Mouse (Mus musculus) stomach, embryonic 15.5 days (tissue): ENCODE data around the gene 4933417A18Rik. TPM values are rescaled to one million over a fixed set of nuclear protein-coding genes. Genes with fewer than 3 reads are reported as not detected.
"Not testable (repeated sequence)": the region's sequence is repeated elsewhere in the genome, so short reads cannot be mapped to it uniquely, and the experiment has no call there.

Source experiments
- ATAC-seq: fragments of 200-750 bp; cut with Nextera tagmentation; 2 replicates; pipeline ENCODE4 v1.8.0; 2017; ENCODE audit warnings: low read depth, moderate number of reproducible peaks, moderate TSS enrichment; ENCODE audit not compliant: insufficient read depth, low FRiP score
- H3K27ac ChIP-seq: fragments of 300-500 bp; sonication (generic); 2 replicates; pipeline ENCODE4 v1.5.1; 2015; ENCODE audit warnings: mild to moderate bottlenecking, inconsistent platforms
- H3K27me3 ChIP-seq: fragments of 300-500 bp; sonication (generic); replicated peaks from 2 replicates; pipeline ENCODE4 v1.6.1; 2015; ENCODE audit warnings: inconsistent platforms
- H3K36me3 ChIP-seq: fragments of 300-500 bp; sonication (generic); 2 replicates; pipeline ENCODE4 v1.6.1; 2015; ENCODE audit warnings: inconsistent platforms
- H3K4me1 ChIP-seq: fragments of 300-500 bp; sonication (generic); 2 replicates; pipeline ENCODE4 v1.6.1; 2015; ENCODE audit warnings: inconsistent platforms
- H3K4me2 ChIP-seq: fragments of 300-500 bp; sonication (generic); 2 replicates; pipeline ENCODE4 v1.6.1; 2015; ENCODE audit warnings: mild to moderate bottlenecking, inconsistent platforms
- H3K4me3 ChIP-seq: fragments of 300-500 bp; sonication (generic); replicated peaks from 2 replicates; pipeline ENCODE4 v1.5.1; 2015; ENCODE audit warnings: inconsistent platforms
- H3K9ac ChIP-seq: fragments of 300-500 bp; sonication (generic); 2 replicates; pipeline ENCODE4 v1.6.1; 2015; ENCODE audit warnings: inconsistent platforms
- H3K9me3 ChIP-seq: fragments of 300-500 bp; sonication (generic); 2 replicates; pipeline ENCODE4 v1.6.1; 2016; ENCODE audit warnings: inconsistent platforms
- WGBS: fragments of 180-500 bp; shearing (Covaris S2); methylation state at CpG from one replicate; pipeline ENCODE4 v1.1.7; 2015; 5-methylcytosine and 5-hydroxymethylcytosine counted together
- polyA plus RNA-seq: library from polyadenylated mRNA; unstranded; fragments of >200 nt; fragmentation: Nextera tagmentation; extraction: Ambion mirVana; gene quantifications from 2 replicates; pipeline ENCODE4 v1.2.1, GENCODE M21; 2015

The 4933417A18Rik gene
- polyA plus RNA-seq, 1 experiment from 2014 or later = not detected

- Histone ChIP-seq H3K27me3 (no peaks in the 10 kb centered on the region), H3K9me3 (no peaks in the 10 kb centered on the region), H3K4me1 (no peaks in the 10 kb centered on the region), H3K36me3 (no peaks in the 10 kb centered on the region), H3K4me2 (no peak overlapping the region), H3K9ac (no peak overlapping the region), H3K27ac (no peak overlapping the region), H3K4me3 (no peak overlapping the region)
- WGBS = 61% methylated on average over 4 of the region's 4 CpGs
- no peak for ATAC-seq
Measured at GRCm38 (mm10) chr13:34956901-34957300, 32.7 kb downstream of the 4933417A18Rik start.

- H3K4me3 ChIP-seq, H3K4me2 ChIP-seq, H3K4me1 ChIP-seq, H3K9me3 ChIP-seq, H3K9ac ChIP-seq, H3K27me3 ChIP-seq, H3K36me3 ChIP-seq, H3K27ac ChIP-seq, ATAC-seq: not testable (repeated sequence)
- 92% methylated on average over 3 of the region's 3 CpGs for WGBS
Measured at GRCm38 (mm10) chr13:34958158-34958557, 33.9 kb downstream of the 4933417A18Rik start.

- 78% methylated on average over 4 of the region's 4 CpGs for WGBS
- no peak overlapping the region for H3K4me2 ChIP-seq
- no peaks in the 10 kb centered on the region for H3K36me3 ChIP-seq
- no peak overlapping the region for H3K9ac ChIP-seq
- no peaks in the 10 kb centered on the region for H3K9me3 ChIP-seq
- ATAC-seq = no peak
- H3K27ac ChIP-seq = no peak overlapping the region
- peaks cover 7% of the 10 kb centered on the region; the same call in 1 of the 2 replicates for H3K27me3 ChIP-seq
- peaks cover 9% of the 10 kb centered on the region; the same call in 1 of the 2 replicates for H3K4me1 ChIP-seq
- H3K4me3 ChIP-seq = no peak overlapping the region
Measured at GRCm38 (mm10) chr13:34960996-34961770, 37.0 kb downstream of the 4933417A18Rik start.

- Histone ChIP-seq H3K9ac (peak within 1 kb of the TSS; percentile 44; the same call in 1 of the 2 replicates), H3K9me3 (no peaks in the 10 kb centered on the region), H3K4me1 (peaks cover 9% of the 10 kb centered on the region; the same call in 1 of the 2 replicates), H3K4me2 (peak within 1 kb of the TSS; percentile 81), H3K27ac (no peak within 1 kb of the TSS), H3K4me3 (peak within 1 kb of the TSS; percentile 45), H3K36me3 (no peaks in the 10 kb centered on the region), H3K27me3 (peaks cover 7% of the 10 kb centered on the region; the same call in 1 of the 2 replicates)
- peak; percentile 81 for ATAC-seq
- 2% methylated on average over 32 of the region's 32 CpGs for WGBS
Measured at GRCm38 (mm10) chr13:34963511-34964397, 39.5 kb downstream of the 4933417A18Rik start, which contains the start of gene Eci3. TSS of gene Eci3 (minus strand) at chr13:34963810.

- H3K27me3 ChIP-seq = peaks cover 7% of the 10 kb centered on the region; the same call in 1 of the 2 replicates
- H3K27ac ChIP-seq = no peak overlapping the region
- H3K4me3 ChIP-seq = peak overlapping the region; percentile 45
- H3K4me2 ChIP-seq = peak overlapping the region; percentile 81
- H3K9ac ChIP-seq = no peak overlapping the region
- H3K4me1 ChIP-seq = peaks cover 9% of the 10 kb centered on the region; the same call in 1 of the 2 replicates
- no peaks in the 10 kb centered on the region for H3K9me3 ChIP-seq
- WGBS = 7% methylated on average over 14 of the region's 14 CpGs
- ATAC-seq = no peak
- H3K36me3 ChIP-seq = no peaks in the 10 kb centered on the region
Measured at GRCm38 (mm10) chr13:34964419-34964818, 40.2 kb downstream of the 4933417A18Rik start.

GRCm38 (mm10) chr13:34964866-34965265 is 40.7 kb downstream of the 4933417A18Rik start:
- H3K27ac ChIP-seq = no peak overlapping the region
- peaks cover 9% of the 10 kb centered on the region; the same call in 1 of the 2 replicates for H3K4me1 ChIP-seq
- peak overlapping the region; percentile 81 for H3K4me2 ChIP-seq
- peaks cover 7% of the 10 kb centered on the region; the same call in 1 of the 2 replicates for H3K27me3 ChIP-seq
- ATAC-seq = no peak
- no peaks in the 10 kb centered on the region for H3K9me3 ChIP-seq
- no peak overlapping the region for H3K9ac ChIP-seq
- H3K4me3 ChIP-seq = peak overlapping the region; percentile 45
- no peaks in the 10 kb centered on the region for H3K36me3 ChIP-seq
- WGBS = 10% methylated on average over 5 of the region's 5 CpGs

- 0 out of 2 replicates have a peak, but pooled peaks have one; percentile 22 for ATAC-seq
- H3K4me2 ChIP-seq, H3K4me1 ChIP-seq, H3K9me3 ChIP-seq, H3K4me3 ChIP-seq, H3K36me3 ChIP-seq, H3K27me3 ChIP-seq, H3K9ac ChIP-seq, H3K27ac ChIP-seq: not testable (repeated sequence)
- 73% methylated on average over 9 of the region's 9 CpGs for WGBS
Measured at GRCm38 (mm10) chr13:34965647-34966046, 41.4 kb downstream of the 4933417A18Rik start.

GRCm38 (mm10) chr13:34972456-34972855 is 48.2 kb downstream of the 4933417A18Rik start:
- not testable (repeated sequence) for H3K9ac ChIP-seq, H3K27ac ChIP-seq, H3K4me2 ChIP-seq, H3K9me3 ChIP-seq, H3K27me3 ChIP-seq, H3K36me3 ChIP-seq, H3K4me1 ChIP-seq, ATAC-seq, H3K4me3 ChIP-seq

- H3K4me1 ChIP-seq = no peaks in the 10 kb centered on the region
- no peak overlapping the region for H3K4me3 ChIP-seq
- H3K9me3 ChIP-seq = no peaks in the 10 kb centered on the region
- no peaks in the 10 kb centered on the region for H3K27me3 ChIP-seq
- no peak overlapping the region for H3K4me2 ChIP-seq
- H3K9ac ChIP-seq = no peak overlapping the region
- no peak overlapping the region for H3K27ac ChIP-seq
- peaks cover 14% of the 10 kb centered on the region for H3K36me3 ChIP-seq
- 10% methylated on average over 1 of the region's 1 CpGs for WGBS
- ATAC-seq = no peak
Measured at GRCm38 (mm10) chr13:34973149-34973548, 48.9 kb downstream of the 4933417A18Rik start.

GRCm38 (mm10) chr13:34973770-34974169 is 49.6 kb downstream of the 4933417A18Rik start:
- H3K27me3 ChIP-seq = no peaks in the 10 kb centered on the region
- H3K9me3 ChIP-seq = no peaks in the 10 kb centered on the region
- H3K9ac ChIP-seq = no peak overlapping the region
- H3K27ac ChIP-seq = no peak overlapping the region
- H3K4me3 ChIP-seq = no peak overlapping the region
- H3K4me2 ChIP-seq = no peak overlapping the region
- H3K36me3 ChIP-seq = peaks cover 20% of the 10 kb centered on the region
- no peak for ATAC-seq
- H3K4me1 ChIP-seq = no peaks in the 10 kb centered on the region
- 48% methylated on average over 1 of the region's 1 CpGs for WGBS

- Histone ChIP-seq H3K4me2 (no peak overlapping the region), H3K36me3 (peaks cover 33% of the 10 kb centered on the region), H3K4me3 (no peak overlapping the region), H3K27ac (no peak overlapping the region), H3K27me3 (no peaks in the 10 kb centered on the region), H3K9ac (no peak overlapping the region), H3K9me3 (no peaks in the 10 kb centered on the region), H3K4me1 (no peaks in the 10 kb centered on the region)
- 94% methylated on average over 4 of the region's 4 CpGs for WGBS
- no peak for ATAC-seq
Measured at GRCm38 (mm10) chr13:34976116-34976515, 51.9 kb downstream of the 4933417A18Rik start.

- H3K4me1 ChIP-seq = no peaks in the 10 kb centered on the region
- no peak overlapping the region for H3K4me2 ChIP-seq
- H3K4me3 ChIP-seq = no peak overlapping the region
- H3K9ac ChIP-seq = no peak overlapping the region
- no peaks in the 10 kb centered on the region for H3K27me3 ChIP-seq
- WGBS = 86% methylated on average over 3 of the region's 3 CpGs
- no peak for ATAC-seq
- no peaks in the 10 kb centered on the region for H3K9me3 ChIP-seq
- no peak overlapping the region for H3K27ac ChIP-seq
- peaks cover 39% of the 10 kb centered on the region for H3K36me3 ChIP-seq
Measured at GRCm38 (mm10) chr13:34977410-34977809, 53.2 kb downstream of the 4933417A18Rik start.
